Mouse (Mus musculus): Measurements from ENCODE around the gene Lrp3. TPM values are rescaled to one million over a fixed set of nuclear protein-coding genes. Genes with fewer than 3 reads are reported as not detected.
A peak's percentile ranks its signal among the peaks of the same experiment; 100 is the strongest.

Lrp3 gene
- total RNA-seq, 2 experiments from 2014 or later, result 7.4 to 9.4 TPM

DNA sequence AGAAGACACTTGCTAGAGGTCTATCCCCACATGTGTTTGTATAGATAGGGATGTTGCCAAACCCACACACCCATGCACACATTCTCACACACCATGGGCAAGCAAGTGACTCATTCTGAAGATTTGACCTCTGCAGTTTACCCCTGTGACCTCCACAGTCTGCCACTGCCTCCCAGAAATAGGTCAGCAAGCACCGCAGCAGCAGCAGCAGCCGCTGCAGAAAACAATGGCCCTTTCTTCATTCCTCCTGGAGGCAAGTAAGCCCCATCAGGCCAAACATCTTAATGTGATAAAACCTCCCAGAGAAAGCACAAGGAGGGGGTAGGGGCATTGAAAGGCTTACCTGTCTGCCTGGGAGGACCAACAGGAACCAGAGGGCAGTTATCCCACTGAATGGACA is 24.0 kb downstream of the Lrp3 start:
- DNase-seq, result no peak

- no peak for DNase-seq
These were observed 25.6 kb downstream of the Lrp3 start for GRCm38 (mm10) chr7:35189699-35190098.

- no peak for DNase-seq
These were observed 29.3 kb downstream of the Lrp3 start, which contains the start of gene Slc7a10 for GRCm38 (mm10) chr7:35185889-35186569. TSS of gene Slc7a10 (plus strand) at chr7:35186385.

DNA sequence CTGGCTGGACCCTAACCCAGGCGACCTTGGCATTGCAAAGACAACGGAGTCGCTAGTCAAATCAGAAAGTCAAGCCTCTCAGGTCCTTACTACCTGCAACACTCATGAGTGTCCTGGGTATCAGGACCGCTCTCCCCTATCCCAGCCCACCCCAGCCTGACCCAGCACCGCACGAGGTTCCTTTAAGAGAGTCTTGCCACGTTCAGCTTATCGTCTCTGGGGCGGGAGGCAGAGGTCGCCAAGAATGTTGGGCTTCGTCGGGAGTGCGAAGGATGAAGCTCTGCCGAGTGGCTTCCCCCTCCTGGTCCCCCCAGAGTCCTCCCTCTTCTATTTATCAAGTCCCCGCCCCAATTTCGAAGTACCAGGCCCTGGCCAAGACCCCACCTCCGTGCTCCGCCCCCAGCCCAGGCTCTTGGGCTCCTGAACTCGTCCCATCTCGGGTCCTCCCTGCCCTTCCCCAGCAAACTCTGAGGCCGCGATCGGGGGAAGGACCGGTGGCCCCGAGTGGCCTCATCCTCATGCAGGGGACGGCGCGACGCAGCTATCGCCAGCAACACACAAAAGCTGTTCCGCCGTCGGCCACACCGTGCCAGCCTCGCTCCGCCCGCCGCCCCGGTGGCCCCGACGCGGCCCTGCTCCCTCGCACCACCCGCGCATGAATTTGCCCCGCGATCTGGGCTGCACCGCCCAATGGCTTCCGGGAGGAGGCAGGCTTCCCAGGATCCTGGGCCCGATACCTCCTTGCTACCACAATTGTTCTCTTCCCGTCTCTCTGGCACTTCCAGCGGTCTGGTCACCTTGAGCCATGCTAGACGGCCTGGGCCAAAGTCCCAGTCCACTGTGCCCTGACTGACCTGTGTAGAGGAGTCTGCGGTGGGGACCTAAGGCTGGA is 30.2 kb downstream of the Lrp3 start:
- DNase-seq, result peak in 1 of 2 experiments; percentile 17

- peak in 1 of 2 experiments; percentile 53 for DNase-seq
These were observed 38.6 kb downstream of the Lrp3 start for GRCm38 (mm10) chr7:35176412-35177381.

DNA sequence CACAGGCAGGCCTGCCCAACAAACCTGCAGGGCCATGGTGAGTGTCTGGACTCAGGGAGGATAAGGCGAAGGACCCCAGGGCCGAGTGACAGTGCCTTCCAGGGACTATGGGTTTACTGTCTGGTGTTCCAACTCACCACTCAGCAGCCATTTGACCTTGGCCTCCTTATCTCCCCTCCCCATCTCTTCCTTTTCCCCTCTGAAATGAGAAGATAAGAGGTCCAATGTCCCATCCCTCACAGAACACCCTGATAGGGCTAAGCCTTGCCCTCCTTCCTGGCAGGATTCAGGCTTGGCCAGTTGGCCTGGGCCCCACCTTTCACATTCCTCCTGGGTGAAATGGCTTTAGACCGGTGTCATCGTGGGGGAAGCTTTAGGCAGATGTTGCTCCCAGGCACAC is 39.8 kb downstream of the Lrp3 start:
- no peak for DNase-seq

GRCm38 (mm10) chr7:35172519-35172918 is 42.8 kb downstream of the Lrp3 start:
- DNase-seq, result no peak

- DNase-seq, result peak; percentile 82 to 88
These were observed 43.4 kb downstream of the Lrp3 start for GRCm38 (mm10) chr7:35171867-35172382.

DNA sequence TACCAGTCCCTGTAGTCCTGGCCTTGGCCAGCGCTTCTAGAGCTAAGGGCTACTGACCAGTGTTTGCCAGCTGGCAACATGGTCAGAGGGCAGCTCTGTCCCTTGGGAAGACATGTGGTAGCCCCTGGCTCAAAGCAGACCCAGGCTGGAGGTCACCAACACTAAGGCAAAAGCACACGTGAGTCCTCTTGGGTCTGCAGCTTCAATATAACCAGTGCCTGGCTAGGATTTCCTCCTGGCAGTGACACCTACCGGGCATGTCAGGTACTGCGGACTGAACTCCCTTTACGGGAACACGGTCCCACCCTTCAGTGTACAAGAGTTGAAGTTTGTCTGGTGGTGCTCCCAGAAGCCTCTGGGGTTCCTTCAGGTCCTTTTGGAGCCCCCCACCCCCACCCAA is 46.0 kb downstream of the Lrp3 start:
- DNase-seq, result peak; percentile 88 to 95

GRCm38 (mm10) chr7:35167925-35168324 is 47.4 kb downstream of the Lrp3 start:
- no peak for DNase-seq

DNA sequence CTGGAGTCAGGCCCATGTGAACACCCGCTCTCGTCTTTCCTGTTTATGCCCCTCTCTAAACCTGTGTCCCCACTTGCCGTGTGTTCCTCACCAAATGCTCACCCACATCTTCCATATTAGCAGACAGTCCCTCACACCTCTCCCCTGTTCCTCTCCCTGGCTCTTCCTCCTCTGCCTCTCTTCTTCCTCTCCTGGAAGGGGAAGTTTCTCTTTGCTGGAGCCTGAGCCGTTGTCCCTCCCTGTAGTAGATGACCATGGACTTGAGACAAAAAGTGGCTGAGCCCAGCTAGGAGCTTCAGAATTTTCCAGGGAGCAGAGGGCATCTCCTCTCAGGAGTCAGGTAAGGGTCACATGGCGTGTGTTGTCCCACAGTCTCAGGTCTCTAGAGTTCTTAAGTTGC is 48.3 kb downstream of the Lrp3 start:
- no peak for DNase-seq

GRCm38 (mm10) chr7:35164131-35164530 is 51.2 kb downstream of the Lrp3 start:
- no peak for DNase-seq

DNA sequence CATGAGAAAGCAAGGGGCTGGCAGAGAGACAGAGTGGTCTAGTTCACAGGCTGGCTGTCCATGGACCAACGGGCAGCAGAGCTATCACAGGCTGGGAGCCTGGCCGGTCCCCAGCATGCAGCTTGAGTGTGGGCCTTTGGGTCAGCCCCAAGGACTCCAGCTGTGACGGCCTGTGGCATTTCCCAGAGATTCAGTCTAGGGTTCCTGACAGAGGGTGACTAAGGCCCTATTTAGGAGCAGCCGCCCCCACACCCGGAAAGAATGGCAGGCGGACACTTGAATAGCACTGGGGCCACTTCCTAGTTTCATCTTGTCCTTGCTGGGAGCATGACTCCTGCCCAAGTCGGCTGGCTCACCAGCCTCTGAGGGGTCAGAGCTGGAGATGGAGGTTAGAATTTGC is 51.7 kb downstream of the Lrp3 start:
- DNase-seq, result peak in 1 of 2 experiments; percentile 57

GRCm38 (mm10) chr7:35162443-35162842 is 52.9 kb downstream of the Lrp3 start:
- no peak for DNase-seq

DNA sequence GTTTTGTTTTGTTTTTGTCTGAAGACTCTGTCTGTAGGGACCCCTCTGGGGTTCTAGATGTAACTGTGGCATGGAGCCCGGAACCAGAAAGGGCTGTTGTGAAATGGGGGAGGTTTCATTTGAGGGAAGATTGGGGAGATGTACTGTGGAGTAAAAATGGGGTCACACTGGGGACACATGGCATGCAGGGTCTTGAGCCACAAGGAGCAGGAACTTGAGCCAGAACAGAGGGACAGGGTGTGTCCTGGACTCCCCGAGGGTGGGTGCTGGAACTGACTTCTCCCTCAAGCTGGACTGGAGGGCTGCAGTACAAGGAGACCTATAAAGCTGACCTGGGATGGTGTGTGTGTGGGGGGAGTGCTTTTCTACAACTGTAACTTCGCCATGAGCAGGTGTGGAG is 57.8 kb downstream of the Lrp3 start:
- DNase-seq, result peak in 1 of 2 experiments; percentile 22

DNA sequence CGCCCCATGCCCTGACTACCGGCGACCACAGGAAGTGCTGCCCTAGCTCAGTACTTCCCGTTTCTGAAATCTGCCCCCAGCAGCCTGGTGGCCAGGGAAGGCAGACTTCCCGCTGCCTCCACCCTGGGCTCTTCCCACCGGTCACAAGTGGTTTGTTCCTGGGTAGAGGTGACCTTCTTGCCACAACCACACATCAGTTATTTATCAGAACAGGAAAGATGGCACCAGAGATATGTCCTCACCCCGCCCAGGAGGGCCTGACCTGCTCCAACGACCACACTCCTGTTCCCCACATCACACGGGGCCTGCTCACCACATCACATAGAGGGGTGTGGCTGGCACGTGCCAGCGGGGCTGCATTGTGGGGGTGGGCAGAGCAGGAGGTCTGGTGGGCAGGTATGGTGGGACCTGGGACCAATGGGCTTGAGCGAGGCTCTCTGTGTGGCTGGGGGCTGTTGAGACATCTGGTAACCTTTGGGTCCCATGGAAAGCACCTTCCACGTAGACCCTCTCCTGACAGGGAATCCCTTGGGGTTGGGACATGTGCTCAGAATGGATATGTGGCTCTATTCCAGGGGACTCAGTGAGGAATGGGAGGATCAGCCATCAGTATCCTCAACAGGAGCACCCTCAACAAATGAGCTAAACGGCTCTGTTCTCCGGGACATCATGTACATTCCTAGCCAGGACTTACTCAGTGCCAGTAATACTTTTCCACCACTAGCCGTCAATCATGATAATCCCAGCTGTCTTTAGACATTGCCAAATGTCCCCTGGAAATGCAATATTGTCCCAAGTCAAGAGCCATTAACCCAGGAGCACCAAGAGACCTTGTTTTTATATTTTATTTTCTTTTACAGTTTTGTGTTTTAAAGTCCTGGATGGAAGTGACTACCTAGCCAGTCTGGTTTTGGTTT is 58.5 kb downstream of the Lrp3 start:
- peak in 1 of 2 experiments; percentile 56 for DNase-seq

- DNase-seq, result no peak
These were observed 60.8 kb downstream of the Lrp3 start for GRCm38 (mm10) chr7:35154449-35154848.

GRCm38 (mm10) chr7:35150860-35151259 is 64.4 kb downstream of the Lrp3 start:
- DNase-seq, result peak in 1 of 2 experiments; percentile 42

Measured in heart, adult 18-20 months (tissue).